Mouse (Mus musculus): ENCODE data around the gene Parm1. TPM values are rescaled to one million over a fixed set of nuclear protein-coding genes. Genes with fewer than 3 reads are reported as not detected.
A peak's percentile ranks its signal among the peaks of the same experiment; 100 is the strongest.

Gene Parm1
- 30.5 and 30.6 TPM in 2 replicates for polyA plus RNA-seq (2016; fragmentation: Nextera tagmentation; extraction: Ambion mirVana)

DNA sequence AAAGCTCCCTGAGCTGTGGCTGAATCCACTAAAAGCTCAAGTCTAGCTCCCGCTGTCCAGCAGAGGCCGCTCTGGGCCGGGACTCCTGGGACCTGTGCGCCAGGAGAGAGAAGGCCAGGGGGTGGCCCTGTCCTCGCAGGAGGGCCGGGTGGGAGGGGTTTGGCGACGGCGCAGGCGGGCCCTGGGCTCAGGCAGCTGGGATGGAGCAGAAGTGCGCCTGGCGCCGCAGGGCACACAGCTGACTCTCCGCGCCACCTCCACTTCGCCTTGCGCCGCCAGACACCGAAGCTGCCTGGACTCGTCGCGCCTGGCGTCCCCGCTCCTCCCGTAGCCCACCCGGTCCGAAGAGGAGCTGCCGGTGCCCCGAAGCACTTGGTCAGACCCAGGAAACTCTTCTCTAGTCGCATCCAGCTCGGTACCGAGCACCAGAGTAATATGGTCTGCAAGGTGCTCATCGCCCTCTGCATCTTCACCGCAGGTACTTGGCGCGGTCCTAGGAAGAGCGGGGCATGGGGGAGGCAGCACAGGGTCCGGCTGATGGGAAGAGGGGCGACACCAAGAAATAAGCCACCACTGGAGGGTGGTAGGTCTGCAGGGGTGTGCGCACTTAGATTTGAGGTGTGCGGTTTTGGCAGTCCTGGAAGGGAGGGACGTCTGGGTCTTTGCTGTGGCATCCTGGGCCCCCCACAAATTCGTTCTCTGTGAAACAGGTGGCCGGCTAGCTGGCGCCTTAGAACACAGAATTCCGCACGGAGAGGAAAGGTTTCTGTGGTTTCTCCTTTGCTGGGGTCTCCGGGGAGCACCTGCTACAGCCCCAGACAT is at the start of gene Parm1:
TSS of gene Parm1 (plus strand) at position 136 of the 822 bp plus-strand sequence.
- no peak within 1 kb of the TSS for H3K27ac ChIP-seq (ENCODE audit: poor library complexity, severe bottlenecking)
- WGBS: 1% methylated on average over 48 of the region's 48 CpGs
- H3K9me3 ChIP-seq (replicated peaks): no peaks in the 10 kb centered on the region
- peak within 1 kb of the TSS; percentile 87 for H3K4me2 ChIP-seq
- ATAC-seq (ENCODE audit: insufficient number of reproducible peaks, low FRiP score): peak; percentile 93
- peak within 1 kb of the TSS; percentile 74 for H3K9ac ChIP-seq
- H3K27me3 ChIP-seq (replicated peaks): no peaks in the 10 kb centered on the region
- no peaks in the 10 kb centered on the region for H3K36me3 ChIP-seq
- H3K4me1 ChIP-seq (replicated peaks): peaks cover 22% of the 10 kb centered on the region
- H3K4me3 ChIP-seq: peak within 1 kb of the TSS; percentile 62

DNA sequence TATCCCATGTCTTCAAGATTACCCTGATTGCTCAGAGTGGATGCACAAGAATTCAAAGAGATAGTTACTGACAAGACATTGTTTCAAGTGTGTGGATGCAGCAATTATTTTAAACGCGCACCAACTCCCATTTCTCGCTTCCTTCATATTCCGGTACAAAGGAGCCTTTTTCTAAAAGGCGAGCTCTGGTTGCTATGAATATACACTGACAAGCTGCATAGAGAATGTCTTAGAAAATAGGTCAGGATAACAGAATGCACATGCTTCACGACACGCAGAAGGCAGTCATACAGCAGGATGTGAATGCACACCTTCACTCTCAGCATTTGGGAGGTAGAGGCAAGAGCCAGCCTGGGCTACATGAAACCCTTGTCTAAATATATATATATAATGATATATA is 42.2 kb upstream of the Parm1 start:
- Histone ChIP-seq H3K27me3 (replicated peaks) (no peaks in the 10 kb centered on the region), H3K4me3 (no peak overlapping the region), H3K4me2 (no peak overlapping the region), H3K27ac (ENCODE audit: poor library complexity, severe bottlenecking) (no peak overlapping the region), H3K9ac (no peak overlapping the region), H3K36me3 (no peaks in the 10 kb centered on the region), H3K9me3 (replicated peaks) (no peaks in the 10 kb centered on the region), H3K4me1 (replicated peaks) (no peaks in the 10 kb centered on the region)
- WGBS: 86% methylated on average over 7 of the region's 7 CpGs
- ATAC-seq (ENCODE audit: insufficient number of reproducible peaks, low FRiP score): no peak

DNA sequence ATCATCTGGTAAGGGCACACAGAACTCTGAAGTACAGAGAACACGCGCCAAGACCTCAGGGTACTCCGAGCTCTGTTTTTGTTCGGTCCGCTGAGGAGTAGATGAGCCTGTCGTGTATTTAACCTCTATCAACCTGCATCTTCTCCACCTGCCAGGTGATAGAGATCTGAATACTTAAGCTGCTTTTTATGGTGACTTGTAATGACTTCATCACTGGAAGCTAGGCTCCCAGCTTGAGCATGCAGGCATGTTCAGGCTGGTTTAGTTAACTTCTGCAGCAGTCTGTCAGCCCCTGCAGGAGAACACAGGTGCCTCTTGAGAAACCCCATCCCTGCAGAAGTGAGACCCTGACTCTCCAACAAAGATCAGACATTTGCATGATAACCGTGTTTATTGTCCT is 40.6 kb upstream of the Parm1 start:
- 87% methylated on average over 7 of the region's 7 CpGs for WGBS
- no peaks in the 10 kb centered on the region for H3K9me3 ChIP-seq (replicated peaks)
- ATAC-seq (ENCODE audit: insufficient number of reproducible peaks, low FRiP score): no peak
- no peak overlapping the region for H3K4me3 ChIP-seq
- no peak overlapping the region for H3K9ac ChIP-seq
- no peaks in the 10 kb centered on the region for H3K4me1 ChIP-seq (replicated peaks)
- no peak overlapping the region for H3K27ac ChIP-seq (ENCODE audit: poor library complexity, severe bottlenecking)
- no peak overlapping the region for H3K4me2 ChIP-seq
- no peaks in the 10 kb centered on the region for H3K36me3 ChIP-seq
- no peaks in the 10 kb centered on the region for H3K27me3 ChIP-seq (replicated peaks)

DNA sequence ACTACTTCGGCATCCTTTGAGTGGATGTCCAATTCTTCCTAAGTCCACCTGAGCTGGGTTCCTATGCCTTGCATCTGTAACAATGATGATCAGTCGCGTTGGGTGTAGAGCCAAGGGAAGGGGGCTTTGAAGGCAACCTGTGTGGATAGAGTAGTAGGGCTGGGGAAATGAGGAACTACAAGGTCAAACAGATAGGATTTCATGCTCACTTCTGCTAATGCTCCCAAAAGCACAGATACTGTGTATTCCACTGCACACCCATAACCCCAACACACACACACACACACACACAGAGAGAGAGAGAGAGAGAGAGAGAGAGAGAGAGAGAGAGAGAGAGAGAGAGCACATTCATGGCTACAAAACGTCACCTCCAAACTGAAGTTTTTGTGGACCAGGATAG is 38.7 kb upstream of the Parm1 start:
- ATAC-seq (ENCODE audit: insufficient number of reproducible peaks, low FRiP score): no peak
- no peak overlapping the region for H3K27ac ChIP-seq (ENCODE audit: poor library complexity, severe bottlenecking)
- H3K27me3 ChIP-seq (replicated peaks): no peaks in the 10 kb centered on the region
- H3K4me1 ChIP-seq (replicated peaks): no peaks in the 10 kb centered on the region
- H3K9ac ChIP-seq: no peak overlapping the region
- no peaks in the 10 kb centered on the region for H3K9me3 ChIP-seq (replicated peaks)
- 80% methylated on average over 4 of the region's 4 CpGs for WGBS
- H3K4me3 ChIP-seq: no peak overlapping the region
- no peak overlapping the region for H3K4me2 ChIP-seq
- no peaks in the 10 kb centered on the region for H3K36me3 ChIP-seq

DNA sequence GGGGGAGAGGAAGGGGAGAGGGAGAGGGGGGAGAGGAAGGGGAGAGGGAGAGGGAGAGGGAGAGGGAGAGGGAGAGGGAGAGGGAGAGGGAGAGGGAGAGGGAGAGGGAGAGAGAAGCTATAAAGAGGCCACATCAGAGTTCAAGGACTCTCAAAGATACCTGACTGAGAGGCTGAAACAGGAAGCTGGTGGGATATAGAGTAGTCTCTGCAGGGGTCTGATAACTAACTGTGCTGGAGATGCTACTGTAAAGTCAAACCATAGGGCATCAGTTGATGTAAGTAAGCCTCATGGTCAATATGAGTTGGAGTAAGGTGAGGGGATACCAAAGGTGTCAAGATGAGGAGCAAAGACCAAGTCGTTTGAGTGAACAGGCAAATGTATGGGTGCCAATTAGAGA is 37.3 kb upstream of the Parm1 start:
- Histone ChIP-seq H3K4me1 (replicated peaks) (no peaks in the 10 kb centered on the region), H3K9ac (no peak overlapping the region), H3K4me2 (no peak overlapping the region), H3K9me3 (replicated peaks) (no peaks in the 10 kb centered on the region), H3K27me3 (replicated peaks) (no peaks in the 10 kb centered on the region), H3K36me3 (no peaks in the 10 kb centered on the region), H3K4me3 (no peak overlapping the region), H3K27ac (ENCODE audit: poor library complexity, severe bottlenecking) (no peak overlapping the region)
- WGBS: 51% methylated on average over 1 of the region's 1 CpGs
- no peak for ATAC-seq (ENCODE audit: insufficient number of reproducible peaks, low FRiP score)

DNA sequence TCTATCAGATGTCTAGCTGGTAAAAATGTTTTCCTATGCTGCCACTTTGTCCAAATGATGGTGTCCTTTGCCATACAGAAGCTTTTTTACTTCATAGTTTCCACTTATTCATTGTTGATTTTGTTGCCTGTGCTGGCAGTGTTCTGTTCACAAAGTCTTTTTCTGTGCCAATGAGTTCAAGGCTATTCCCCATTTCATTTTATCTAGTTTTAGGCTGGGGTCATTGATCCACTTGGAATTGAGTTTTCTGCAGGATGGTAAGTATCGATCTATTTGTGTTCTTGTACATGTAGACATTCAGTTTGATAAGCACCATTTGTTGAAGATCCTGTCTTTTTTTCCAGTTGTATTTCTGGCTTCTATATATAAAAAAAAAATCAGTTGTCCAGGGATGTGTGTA is 33.1 kb upstream of the Parm1 start:
- Histone ChIP-seq H3K27me3 (replicated peaks) (no peaks in the 10 kb centered on the region), H3K36me3 (no peaks in the 10 kb centered on the region), H3K4me1 (replicated peaks) (no peaks in the 10 kb centered on the region), H3K4me3 (no peak overlapping the region), H3K27ac (ENCODE audit: poor library complexity, severe bottlenecking) (no peak overlapping the region), H3K9me3 (replicated peaks) (no peaks in the 10 kb centered on the region), H3K4me2 (no peak overlapping the region), H3K9ac (no peak overlapping the region)
- 89% methylated on average over 1 of the region's 1 CpGs for WGBS
- no peak for ATAC-seq (ENCODE audit: insufficient number of reproducible peaks, low FRiP score)

DNA sequence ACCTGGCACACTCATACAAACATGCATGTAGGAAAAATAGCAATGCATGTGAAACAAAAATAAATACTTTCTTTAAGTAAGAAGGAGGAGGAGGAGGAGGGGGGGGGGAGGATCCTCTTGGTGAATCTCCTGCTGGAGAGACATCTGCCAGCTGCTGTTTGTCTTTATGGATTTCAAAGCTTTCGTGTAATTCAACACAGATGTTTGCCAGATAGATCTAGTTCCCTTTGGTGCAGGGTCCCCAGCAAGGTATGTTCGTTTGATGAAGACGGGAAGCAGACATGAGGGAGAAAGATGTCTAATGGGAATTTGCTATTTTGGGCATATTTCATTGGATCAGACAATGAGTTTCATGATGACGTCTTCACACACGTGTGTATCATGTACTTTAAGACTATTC is 23.0 kb upstream of the Parm1 start:
- H3K9me3 ChIP-seq (replicated peaks): no peaks in the 10 kb centered on the region
- H3K27me3 ChIP-seq (replicated peaks): no peaks in the 10 kb centered on the region
- 74% methylated on average over 5 of the region's 5 CpGs for WGBS
- no peaks in the 10 kb centered on the region for H3K36me3 ChIP-seq
- no peak overlapping the region for H3K4me2 ChIP-seq
- no peaks in the 10 kb centered on the region for H3K4me1 ChIP-seq (replicated peaks)
- no peak for ATAC-seq (ENCODE audit: insufficient number of reproducible peaks, low FRiP score)
- H3K4me3 ChIP-seq: no peak overlapping the region
- H3K9ac ChIP-seq: no peak overlapping the region
- H3K27ac ChIP-seq (ENCODE audit: poor library complexity, severe bottlenecking): no peak overlapping the region

DNA sequence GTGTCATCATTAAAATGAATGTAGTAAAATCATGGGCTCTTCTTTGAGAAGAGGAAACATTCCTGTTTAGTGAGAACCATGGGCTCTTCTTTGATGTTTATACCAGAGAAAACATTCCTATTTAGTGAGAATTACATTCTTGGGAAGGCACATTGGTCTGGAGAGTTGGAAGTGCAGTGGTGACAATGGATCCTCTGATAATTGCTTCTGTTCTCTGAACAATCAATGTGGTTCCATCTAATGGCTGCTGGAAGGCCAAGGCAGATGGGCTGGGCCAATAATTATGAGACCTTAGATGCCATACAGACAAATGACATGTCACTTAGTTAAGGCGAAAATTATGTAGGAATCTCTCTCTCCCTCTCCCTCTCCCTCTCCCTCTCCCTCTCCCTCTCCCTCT is 16.1 kb upstream of the Parm1 start:
- no peaks in the 10 kb centered on the region for H3K27me3 ChIP-seq (replicated peaks)
- H3K9me3 ChIP-seq (replicated peaks): 0 out of 2 replicates have a peak, but pooled peaks cover under 1% of the 10 kb centered on the region
- no peak overlapping the region for H3K4me2 ChIP-seq
- H3K27ac ChIP-seq (ENCODE audit: poor library complexity, severe bottlenecking): no peak overlapping the region
- H3K4me3 ChIP-seq: no peak overlapping the region
- no peak for ATAC-seq (ENCODE audit: insufficient number of reproducible peaks, low FRiP score)
- no peaks in the 10 kb centered on the region for H3K36me3 ChIP-seq
- H3K4me1 ChIP-seq (replicated peaks): peaks cover 2% of the 10 kb centered on the region; the same call in 1 of the 2 replicates
- WGBS: 100% methylated on average over 1 of the region's 1 CpGs
- H3K9ac ChIP-seq: no peak overlapping the region

DNA sequence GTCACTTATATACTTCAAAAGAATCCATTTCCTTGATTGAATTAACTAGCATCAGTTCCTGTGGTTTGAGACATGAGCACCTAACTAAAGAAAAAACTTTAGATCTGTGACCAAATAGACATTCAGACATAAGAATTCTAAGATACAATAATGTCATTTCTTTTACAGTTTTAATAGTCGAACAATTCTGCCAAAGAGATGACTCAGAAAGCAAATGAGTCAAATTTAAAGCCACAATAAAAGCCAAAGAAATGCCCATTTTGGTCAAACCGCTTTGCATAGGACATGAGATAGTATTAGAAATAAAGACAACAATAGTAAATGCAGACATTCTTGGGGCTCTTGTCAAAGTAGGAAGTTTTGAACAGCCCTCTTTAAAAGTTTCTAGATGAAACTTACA is 15.0 kb upstream of the Parm1 start:
- no peak for ATAC-seq (ENCODE audit: insufficient number of reproducible peaks, low FRiP score)
- 82% methylated on average over 2 of the region's 2 CpGs for WGBS
- H3K9me3 ChIP-seq (replicated peaks): peaks cover 3% of the 10 kb centered on the region; the same call in 1 of the 2 replicates
- peaks cover 2% of the 10 kb centered on the region; the same call in 1 of the 2 replicates for H3K4me1 ChIP-seq (replicated peaks)
- H3K27ac ChIP-seq (ENCODE audit: poor library complexity, severe bottlenecking): no peak overlapping the region
- H3K4me2 ChIP-seq: no peak overlapping the region
- no peak overlapping the region for H3K9ac ChIP-seq
- no peak overlapping the region for H3K4me3 ChIP-seq
- no peaks in the 10 kb centered on the region for H3K36me3 ChIP-seq
- no peaks in the 10 kb centered on the region for H3K27me3 ChIP-seq (replicated peaks)

DNA sequence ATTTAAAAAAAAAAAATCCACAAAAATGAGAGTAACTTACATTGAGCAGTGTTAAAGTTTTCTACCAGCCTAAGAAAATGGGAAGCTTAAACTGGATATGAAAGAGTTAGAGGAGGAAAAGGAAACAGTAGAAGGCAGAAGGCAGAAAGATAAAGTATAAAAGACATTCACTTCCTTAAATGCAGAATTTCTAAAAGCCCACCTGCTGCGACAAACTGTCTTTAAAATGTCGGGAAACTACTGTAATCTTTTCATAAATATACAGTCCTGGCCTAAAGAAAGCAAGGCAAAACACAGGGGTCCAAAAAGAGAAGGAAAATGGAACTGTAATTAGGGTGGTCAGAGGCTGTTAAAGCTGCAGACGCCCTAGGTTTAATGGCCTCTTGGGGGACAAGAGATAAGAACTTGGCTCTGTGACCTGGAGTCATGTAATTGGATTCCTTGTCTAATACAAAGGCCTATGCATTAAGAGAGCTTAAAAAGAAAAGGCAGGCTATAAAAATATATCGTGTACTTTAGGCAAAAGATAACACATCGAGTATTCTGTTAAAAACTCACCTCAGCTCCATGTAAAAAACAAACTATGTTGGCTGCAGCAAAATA is 13.0 kb upstream of the Parm1 start:
- Histone ChIP-seq H3K4me2 (no peak overlapping the region), H3K36me3 (no peaks in the 10 kb centered on the region), H3K27me3 (replicated peaks) (no peaks in the 10 kb centered on the region), H3K9me3 (replicated peaks) (peaks cover 3% of the 10 kb centered on the region; the same call in 1 of the 2 replicates), H3K4me1 (replicated peaks) (peaks cover 2% of the 10 kb centered on the region; the same call in 1 of the 2 replicates), H3K9ac (no peak overlapping the region), H3K4me3 (no peak overlapping the region), H3K27ac (ENCODE audit: poor library complexity, severe bottlenecking) (no peak overlapping the region)
- ATAC-seq (ENCODE audit: insufficient number of reproducible peaks, low FRiP score): no peak
- WGBS: 25% methylated on average over 5 of the region's 5 CpGs

DNA sequence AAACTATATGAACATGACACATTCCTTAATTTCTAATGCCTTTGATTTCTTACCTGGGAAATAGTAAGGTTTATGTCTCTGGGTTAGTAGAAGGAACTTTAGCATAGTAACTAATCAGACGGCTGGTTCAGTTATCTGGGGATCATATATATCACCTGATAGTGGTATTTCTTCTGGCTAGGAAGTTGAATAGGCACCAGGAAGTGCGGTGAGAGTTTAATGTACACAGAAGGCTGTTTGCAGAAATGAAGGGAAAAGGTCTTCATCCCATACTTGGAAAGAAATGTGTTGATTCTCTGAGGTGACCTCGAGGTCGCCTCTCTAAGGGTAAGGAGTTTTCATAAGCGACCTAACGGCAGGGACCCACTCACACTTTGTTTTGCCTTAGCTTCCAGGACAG is 338 bp upstream of the Parm1 start:
- H3K9me3 ChIP-seq (replicated peaks): no peaks in the 10 kb centered on the region
- no peak for ATAC-seq (ENCODE audit: insufficient number of reproducible peaks, low FRiP score)
- peak overlapping the region; percentile 87 for H3K4me2 ChIP-seq
- WGBS: 14% methylated on average over 6 of the region's 6 CpGs
- no peak overlapping the region for H3K27ac ChIP-seq (ENCODE audit: poor library complexity, severe bottlenecking)
- peak overlapping the region; percentile 62; the same call in 1 of the 2 replicates for H3K4me3 ChIP-seq
- no peaks in the 10 kb centered on the region for H3K36me3 ChIP-seq
- H3K9ac ChIP-seq: peak overlapping the region; percentile 74; the same call in 1 of the 2 replicates
- peaks cover 22% of the 10 kb centered on the region for H3K4me1 ChIP-seq (replicated peaks)
- no peaks in the 10 kb centered on the region for H3K27me3 ChIP-seq (replicated peaks)
